Mouse (Mus musculus) heart, postnatal 14 days (tissue): ENCODE measurements around the gene 0610010K14Rik. TPM values are rescaled to one million over a fixed set of nuclear protein-coding genes. Genes with fewer than 3 reads are reported as not detected.

Experiments
- DNase-seq, 2 experiments: peaks; one replicate each; pipeline ENCODE4 v3.0.0; 2021 to 2022
- intact Hi-C: fragments of 180-260 bp; cut with DNase I; formaldehyde crosslinking; loops from one replicate; pipeline ENCODE4 v1.15.1; 2025
- total RNA-seq, 2 experiments: library from RNA; stranded (reverse); gene quantifications; 2 replicates each; pipeline ENCODE4 v1.2.3; 2021

Gene 0610010K14Rik
- total RNA-seq, 2 experiments from 2014 or later: 34.7 to 38.4 TPM

DNA sequence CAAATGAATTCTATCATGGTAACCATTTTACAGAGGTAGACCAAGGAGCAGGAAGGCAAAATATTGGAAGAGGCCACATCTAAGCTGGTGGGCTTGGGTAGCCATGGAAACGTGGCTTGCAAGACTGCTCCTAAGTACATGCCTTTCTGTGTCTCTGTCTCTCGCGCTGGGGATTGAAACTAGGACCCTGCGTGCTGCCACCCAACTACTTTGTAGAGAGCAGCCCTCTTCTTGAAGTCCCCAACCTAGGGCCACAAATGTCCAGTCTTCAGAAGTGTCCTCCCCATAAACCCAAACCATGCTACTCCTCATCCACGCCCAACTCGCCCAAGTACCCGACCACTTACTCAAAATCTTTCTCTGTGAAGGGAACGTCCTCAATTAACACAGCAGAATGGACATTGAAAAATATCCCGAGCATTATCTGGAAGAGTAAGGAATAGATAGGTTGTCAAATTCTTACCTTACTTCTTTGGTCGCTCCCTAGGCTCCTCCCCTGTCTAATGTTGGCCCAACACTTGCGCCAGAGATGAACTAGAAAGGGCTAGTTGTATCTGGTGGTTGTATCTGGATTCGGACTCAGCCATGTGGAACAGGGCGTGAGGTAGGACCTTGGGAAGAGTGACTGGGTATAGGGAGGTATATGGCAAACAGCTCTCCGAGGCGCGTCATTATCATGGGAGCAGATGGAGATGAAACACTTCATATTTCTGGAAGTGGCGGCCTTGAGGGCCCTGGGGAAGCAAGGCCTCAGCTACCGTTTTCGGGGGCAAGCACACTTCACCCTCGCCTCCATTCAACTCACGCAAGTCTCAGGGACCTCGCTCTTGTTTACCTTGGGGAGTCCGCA lies 1.1 kb upstream of the 0610010K14Rik start:
- intact Hi-C loops: no loop called here
- no peak for DNase-seq

DNA sequence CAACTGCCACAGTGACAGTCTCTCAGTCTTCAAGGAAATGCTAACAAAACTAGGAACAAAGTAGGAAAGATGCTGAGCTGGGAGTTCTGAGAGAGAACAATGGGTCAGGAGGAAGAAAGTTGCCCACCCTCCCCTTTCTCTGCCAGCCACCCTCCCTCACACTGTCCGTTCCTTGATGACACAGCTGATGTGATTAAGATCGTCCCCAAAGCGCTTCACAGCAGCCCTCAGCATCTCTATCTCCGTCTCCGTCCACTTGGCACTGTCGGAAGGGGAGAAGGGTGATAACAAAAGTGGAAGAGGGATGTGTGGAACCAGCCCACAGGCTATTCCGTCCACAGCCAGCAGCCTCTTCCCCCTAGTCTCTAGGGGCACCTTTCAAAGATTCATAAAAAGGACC lies 997 bp downstream of the 0610010K14Rik start:
- DNase-seq: no peak
- intact Hi-C loops: no loop called here

DNA sequence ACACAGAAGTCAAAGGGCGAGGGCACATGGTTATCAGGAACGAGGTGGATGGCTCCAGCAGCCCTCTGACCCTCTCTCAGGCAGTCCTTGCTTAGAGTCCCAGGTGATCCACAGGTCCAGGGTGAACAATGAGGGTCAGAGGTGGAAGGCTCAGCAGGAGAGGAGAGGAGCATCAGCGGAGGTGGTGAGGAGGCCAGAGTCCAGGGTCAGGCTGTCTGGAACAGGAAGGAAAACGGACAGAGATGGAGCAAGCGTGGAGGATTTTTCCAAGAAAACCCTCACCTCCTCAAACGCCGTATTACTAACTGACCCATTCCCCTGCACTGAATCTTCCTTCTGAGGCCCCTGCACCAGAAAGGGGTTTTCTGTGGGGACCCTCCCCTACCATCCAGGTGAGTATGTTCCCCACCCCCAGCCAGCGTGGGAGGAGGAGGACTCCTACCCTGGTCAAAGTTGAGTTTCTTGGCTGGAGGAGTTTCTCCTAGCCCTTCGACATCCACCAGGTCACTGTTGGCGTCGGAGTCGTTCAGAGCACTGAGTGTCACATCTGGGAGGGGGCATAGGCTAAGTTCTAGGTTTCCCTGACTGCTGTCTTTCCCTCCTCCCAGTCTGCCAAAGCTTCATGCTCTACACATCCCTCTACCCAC lies 2.3 kb downstream of the 0610010K14Rik start:
- intact Hi-C loops: no loop called here
- DNase-seq: no peak

DNA sequence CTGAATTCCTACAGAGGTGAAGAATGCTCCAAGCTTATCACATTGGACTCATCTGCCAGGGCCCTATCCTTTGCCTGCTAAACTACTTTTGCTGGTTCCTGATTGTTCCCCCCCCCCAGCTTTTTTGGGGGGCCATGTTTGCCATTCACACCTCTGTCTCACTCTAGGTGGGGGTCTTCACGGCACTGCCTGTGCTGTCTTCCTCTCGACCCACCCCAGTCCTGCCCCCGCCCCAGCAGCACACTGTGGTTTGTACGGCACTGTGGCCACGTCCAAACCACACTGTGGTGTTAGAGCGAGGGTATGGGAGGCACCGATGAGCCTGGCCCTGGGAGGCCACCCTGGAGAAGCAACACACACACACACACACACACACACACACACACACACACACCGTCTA lies 3.2 kb downstream of the 0610010K14Rik start:
- DNase-seq: no peak
- intact Hi-C loops: no loop called here

DNA sequence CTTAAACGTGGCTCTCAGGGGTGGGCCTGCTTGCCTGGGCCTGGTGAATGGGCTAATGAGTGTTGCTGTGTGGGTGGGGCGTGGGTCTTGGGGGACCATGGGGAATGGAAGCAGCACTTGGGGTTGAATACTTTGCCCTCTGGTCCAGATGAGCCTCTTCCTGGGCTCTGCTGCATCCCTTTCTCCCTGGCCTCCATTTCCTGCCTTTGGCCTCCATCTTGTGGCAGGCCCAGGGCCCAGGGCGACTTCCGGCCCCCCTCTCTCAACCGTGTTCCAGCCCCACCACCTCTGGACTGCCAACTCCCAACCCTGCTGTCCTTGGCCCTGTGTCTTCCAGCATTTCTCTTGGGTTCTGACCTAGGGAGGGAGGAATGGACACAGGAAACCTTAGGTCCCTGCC lies 3.7 kb downstream of the 0610010K14Rik start:
- DNase-seq: peak in 1 of 2 experiments; percentile 61
- intact Hi-C loops: no loop called here

DNA sequence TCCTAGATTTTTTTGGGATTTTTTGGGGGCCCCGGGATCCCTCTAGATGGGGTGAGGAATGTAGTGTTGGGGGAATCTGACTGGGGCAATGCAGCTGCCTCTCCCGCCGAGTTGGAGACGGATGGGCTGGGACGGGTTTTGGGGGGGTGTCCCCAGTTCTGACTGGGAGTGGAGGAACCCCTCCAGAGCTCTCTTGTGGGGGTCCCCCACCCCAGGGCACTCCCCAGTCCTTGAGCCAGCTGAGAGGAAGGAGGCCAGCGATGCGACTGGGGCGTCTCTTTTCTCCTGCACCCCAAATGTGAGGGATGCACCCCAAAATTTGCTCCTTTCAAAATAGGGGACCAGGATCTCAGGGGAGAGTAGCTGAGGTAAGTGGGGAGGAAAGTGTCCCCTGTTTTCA lies 4.7 kb downstream of the 0610010K14Rik start:
- DNase-seq: peak in 1 of 2 experiments; percentile 45
- intact Hi-C loops: no loop called here

DNA sequence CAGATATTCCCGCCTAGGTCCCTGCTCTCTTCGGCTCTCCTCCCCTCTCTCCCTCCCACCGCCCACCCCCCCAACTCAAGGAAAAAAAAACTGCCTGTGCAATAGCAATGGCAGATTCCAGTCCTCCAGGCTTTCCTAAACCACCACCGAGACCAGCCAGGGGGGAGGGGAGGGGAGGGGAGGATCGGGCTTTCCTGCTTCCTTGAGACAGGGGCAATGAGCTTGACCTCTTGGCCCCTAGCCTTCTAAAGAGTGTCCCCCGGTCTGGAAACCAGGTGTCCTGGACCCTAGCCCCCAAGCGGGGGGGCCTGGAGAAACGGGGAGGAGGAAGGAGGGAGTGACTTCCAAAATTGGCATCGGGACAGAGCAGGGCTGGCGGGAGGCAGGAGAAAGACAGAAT lies 5.2 kb downstream of the 0610010K14Rik start:
- intact Hi-C loops: no loop called here
- peak; percentile 63 to 73 for DNase-seq

DNA sequence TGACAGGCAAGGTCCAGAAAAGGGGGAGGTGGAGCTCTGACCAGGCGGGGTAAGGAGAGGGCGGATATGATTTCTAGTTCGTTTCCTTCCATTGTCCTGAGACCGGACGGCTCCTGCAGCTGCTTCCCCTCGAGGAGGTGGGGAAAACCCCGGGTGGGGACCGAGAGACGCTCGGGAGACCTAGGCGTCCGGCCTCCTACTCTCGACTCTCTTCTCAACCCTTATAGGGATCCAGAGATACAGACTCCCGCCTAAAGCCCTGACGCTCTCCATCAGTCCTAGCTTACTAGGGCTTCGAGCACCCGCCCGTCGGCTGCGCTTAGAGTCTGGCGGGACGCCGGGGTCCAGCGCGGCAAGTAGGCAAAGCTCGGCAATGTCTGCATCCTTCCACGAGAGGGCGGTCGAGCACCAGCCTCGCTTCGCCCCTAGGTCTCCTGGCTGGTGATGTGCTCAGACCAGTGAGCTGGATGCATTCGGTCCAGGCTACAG lies 7.4 kb downstream of the 0610010K14Rik start:
- DNase-seq: peak; percentile 92 to 94
- intact Hi-C loops: no loop called here

DNA sequence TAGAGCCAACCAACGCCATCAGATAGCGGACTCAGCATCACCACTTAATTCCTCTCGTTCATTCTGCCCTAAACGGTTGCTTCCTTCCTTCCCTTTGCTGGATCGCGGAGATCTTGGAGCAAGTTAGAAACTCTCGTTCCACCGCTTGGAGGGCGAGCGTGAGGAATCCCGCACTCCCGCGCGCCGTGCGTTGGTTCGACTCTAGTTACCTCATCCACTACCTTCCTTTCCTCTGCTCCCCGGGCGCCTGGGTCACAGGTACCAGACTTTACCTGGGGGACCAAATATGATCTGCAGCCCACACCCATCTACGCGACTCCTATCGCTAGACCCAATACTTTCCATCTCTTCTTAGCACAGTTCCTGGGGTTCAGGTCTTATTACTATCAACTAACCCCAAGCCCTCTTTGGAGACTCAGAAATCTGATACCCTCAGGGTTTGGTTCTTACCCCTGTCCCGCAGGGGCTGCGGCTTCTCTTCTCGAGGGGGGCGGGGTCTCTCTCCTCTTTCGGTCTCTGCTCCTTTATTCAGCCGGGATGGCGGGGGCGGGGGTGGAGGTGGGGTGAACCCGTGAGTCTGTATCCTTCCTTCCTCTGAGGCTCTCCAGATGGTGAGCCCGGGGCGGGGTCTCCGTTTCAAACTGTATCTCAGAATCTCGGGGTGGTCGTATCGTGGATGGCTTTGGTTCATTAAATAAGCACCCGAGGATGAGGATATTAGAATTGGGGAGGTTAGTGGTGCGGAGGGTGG lies 8.3 kb downstream of the 0610010K14Rik start, which contains the start of gene Bcl6b:
Gene Bcl6b, minus strand, starts transcription at position 539 of the 751 bp plus-strand sequence.
- intact Hi-C loops: no loop called here
- peak; percentile 58 for DNase-seq

DNA sequence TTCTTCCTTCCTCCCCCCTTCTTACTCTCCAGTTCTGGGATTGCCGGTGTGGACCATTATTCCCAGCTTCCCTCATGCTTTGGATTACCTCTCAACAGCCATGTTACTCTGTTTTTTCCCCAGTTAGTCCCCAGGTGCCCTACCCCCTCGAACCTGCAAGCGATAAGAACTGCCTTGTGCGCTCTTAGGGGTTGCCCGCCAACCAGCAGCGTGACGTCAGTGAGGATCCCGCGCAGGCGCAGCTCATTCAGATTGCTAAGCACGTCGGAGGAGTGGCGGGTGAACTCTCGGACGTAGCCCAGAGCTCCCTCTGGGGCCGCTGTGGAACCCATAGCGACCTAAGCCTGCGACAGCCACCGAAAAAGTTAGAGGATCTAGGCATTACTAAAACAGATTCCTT lies 8.9 kb downstream of the 0610010K14Rik start:
- DNase-seq: peak; percentile 88 to 89
- intact Hi-C loops: no loop called here

DNA sequence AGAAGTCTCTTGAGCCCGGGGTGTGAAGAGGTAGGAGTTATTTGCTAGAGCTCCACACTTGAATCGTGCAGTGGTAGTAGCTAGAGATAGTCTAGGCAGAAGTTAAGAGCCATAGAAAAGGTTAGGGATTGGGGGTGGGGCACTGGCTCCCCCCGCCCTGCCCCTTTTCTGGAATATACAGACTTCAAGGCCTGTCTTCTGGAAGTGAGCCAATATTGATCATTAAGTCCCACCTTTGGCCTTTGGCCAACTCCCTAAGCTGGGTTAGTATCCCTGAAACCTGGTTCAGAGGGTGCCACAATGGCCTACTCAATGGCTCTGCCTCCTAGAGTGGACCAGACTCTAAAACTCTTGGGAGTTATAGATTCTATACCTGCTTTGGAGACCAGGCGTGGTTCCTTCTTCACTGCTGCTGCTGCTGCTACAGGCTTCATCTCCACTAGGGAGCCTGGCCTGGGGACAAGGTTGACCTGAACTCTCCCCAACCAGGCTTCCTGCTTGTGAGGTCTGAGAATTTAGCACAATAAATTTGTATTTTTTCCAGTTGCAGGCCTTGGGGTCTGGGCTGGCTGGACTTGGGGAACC lies 10.0 kb downstream of the 0610010K14Rik start:
- DNase-seq: no peak
- intact Hi-C loops: no loop called here

DNA sequence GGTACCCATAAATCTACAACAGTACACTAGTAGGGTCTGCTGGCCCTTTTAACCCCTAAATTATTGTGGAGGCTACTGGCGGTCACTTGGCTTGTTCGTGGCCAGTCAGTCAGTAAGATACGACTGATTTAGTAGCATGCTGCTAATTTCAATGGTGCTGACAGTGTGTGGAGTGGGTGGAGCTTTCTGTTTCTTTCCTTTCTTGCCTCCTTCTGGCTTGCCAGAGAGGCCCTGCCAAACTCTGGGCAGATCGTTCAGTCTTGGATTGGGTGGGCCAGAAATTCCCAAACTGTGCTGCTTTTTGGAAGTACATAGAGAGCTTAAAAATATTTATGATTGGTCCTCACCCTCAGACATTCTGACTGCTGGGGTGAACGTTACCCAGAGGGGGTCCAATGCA lies 10.6 kb downstream of the 0610010K14Rik start:
- intact Hi-C loops: no loop called here
- DNase-seq: peak in 1 of 2 experiments; percentile 26

DNA sequence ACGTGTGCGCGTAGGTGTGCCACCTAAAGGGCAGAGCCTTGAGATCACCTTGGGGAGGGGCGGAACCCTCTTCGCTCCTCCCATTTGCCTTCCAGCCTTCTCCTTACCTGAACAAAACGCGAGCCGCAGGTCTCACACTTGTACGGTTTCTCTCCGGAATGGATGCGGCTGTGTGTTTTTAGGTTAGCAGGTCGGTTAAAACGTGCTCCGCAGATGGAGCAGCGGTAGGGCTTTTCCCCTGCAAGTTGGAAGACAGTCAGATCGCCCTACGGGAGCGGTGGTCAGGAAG lies 11.2 kb downstream of the 0610010K14Rik start:
- no peak for DNase-seq
- intact Hi-C loops: no loop called here

DNA sequence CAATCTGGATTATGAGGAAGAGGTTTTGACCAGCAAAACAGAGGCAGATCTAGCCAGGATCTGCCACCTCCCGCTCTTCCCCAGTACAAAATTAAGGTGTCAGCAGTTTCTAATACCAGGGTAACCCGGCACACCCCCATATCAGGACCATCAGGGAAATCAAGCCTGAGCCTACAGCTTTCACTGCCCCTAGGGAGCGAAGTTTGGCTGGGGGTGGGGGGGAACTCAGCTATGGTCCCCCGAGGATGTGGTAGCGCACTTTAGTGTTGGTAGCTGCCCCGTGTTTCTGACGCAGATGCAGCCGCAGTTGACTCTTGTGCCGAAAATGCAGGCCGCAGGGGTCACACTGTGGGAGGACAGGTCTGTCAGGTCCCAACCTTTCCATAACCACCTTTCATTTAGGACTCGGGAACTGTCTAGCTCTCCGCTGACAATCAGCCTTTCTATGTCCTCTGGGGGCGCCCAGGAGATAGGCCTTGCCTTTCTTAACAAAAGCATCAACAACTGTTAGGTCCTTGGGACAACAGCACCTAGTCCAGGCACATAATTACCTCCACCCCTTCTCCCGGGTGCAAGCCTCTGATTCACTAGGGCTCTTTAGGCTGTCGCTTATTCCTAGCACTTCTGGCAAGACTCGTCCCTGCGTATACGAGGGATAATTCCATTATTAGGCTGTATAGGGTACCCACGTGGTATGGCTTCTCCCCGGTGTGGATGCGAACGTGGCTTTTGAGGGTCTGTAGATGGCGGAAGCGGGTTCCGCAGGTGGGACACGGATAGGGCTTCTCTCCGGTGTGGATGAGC lies 11.7 kb downstream of the 0610010K14Rik start:
- intact Hi-C loops: no loop called here
- no peak for DNase-seq

DNA sequence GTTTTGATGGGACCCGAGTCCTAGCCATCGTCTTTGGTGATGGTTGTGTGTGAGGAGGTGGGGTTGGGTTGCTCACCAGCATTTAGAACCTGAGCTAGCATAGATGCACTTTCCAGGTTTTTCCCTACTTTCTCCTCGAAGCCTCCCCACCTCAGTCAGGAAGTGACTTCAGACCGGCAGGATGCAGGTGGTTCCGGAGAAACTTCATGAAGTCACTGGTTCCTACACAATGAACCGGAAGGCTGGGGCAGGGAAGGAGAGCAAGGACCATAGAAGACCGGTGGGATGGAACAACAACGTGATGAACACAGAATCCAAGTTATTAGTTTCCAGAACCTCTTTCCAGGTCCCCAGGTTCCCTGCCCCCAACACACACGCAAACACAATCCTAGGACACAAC lies 14.0 kb downstream of the 0610010K14Rik start:
- intact Hi-C loops: no loop called here
- peak in 1 of 2 experiments; percentile 53 for DNase-seq

DNA sequence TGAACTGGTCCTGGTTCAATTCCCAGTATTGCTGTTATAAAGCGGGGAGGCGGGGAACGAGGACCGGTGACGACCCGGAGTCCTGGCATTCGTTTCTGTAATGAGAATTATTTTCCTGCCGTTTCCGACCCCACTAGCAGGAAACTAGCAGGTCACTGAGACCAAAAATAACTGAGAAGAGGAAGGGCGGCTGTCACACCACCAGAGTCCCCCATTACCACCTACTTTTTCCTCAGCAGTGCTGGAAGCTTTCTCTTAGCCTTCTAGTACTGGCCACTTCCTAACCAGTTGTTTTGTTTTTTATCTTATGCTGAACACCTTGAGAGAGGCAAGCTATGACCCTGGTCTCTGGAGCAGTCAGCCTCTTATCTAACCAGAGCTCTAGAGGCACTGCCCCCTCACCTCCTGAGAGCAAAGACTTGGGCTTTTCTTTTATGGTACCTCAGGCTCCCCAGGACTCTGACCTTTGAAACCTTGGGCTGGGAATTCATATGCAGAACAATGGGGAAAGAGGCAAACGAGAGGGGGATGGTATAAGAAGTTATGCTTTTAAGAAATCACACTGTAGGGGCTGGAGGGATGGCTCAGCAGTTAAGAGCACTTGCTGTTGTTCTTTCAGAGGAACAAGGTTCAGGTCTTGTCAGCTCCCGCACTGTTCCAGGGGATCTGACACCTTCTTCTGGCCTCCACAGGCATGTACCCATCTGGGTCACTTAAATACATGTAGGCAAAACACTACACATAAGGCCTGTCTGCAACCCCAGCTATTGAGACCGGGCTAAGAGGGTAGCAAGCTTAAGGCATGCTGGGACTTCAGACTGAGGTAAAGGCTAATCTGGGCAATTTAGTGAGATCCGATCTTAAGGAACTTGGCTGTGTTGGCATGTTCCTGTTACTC lies 15.9 kb downstream of the 0610010K14Rik start:
- intact Hi-C loops: no loop called here
- peak in 1 of 2 experiments; percentile 50 for DNase-seq

DNA sequence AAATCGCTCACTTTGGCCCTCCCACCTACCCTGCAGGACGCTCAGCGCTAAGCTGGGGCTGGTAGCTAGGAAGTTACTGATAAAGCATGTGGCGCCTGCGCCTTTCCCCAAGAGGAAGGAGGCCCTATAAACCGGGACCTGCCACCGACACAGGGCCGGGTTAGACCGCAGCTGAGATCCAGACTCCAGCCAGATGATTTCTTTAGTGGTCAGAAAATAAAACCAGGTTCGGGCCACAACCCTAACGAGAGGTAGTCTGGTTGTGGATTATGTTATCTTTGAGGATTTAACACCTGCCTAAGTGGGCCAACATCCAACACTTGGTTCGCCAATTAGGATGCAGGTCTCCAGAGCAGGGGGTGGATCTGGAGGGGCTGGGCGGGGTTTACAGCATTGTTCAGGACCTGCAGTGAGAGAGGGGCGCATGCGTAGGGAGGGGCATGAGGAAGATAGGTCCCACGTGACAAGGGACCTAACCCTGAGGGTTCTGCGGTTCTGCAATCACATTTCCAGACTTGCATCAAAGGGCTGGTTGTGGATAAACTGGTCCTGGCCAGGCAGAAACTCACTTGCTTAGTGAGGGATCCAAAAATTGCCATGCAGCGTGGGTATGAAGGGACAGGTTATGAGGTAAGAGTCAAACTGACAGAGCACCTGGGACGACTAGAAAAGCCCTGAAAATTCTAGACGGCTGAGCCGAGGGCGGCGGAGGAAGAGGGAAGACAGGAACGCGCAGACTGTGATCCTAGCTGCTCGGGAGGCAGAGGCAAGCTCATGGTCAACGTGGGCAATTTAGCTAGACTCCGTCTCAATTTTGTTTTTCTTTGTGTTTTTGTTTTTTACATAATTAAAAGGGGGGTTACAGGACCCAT lies 16.7 kb downstream of the 0610010K14Rik start, which contains the start of gene Slc16a13:
Gene Slc16a13, minus strand, starts transcription at position 334 of the 872 bp plus-strand sequence.
- intact Hi-C loops: no loop called here

DNA sequence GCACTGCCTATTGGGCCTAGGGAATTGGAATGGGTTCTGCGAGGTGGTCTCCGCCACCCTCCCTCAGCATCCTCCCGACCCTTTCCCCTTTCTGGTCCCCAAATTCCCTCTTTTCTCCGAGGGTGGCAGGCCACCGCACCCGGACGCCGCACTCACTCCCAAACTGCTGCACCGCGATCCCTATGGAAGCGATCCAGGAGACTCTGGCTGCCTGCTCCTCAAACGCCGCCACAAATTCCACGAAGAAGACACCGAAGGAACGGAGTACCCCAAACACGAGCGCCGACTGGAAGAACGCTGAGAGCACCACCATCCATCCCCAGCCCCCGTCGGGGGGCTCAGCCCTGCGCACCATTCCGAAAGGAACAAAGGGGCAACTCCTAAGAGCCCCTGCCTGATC lies 17.4 kb downstream of the 0610010K14Rik start:
- intact Hi-C loops: no loop called here
- no peak for DNase-seq

More for the DNA sequence above, 16.7 kb downstream of the 0610010K14Rik start, which contains the start of gene Slc16a13:
- DNase-seq: peak; percentile 89 to 90
